Mouse (Mus musculus): ENCODE results near the gene D11Wsu47e.

DNA sequence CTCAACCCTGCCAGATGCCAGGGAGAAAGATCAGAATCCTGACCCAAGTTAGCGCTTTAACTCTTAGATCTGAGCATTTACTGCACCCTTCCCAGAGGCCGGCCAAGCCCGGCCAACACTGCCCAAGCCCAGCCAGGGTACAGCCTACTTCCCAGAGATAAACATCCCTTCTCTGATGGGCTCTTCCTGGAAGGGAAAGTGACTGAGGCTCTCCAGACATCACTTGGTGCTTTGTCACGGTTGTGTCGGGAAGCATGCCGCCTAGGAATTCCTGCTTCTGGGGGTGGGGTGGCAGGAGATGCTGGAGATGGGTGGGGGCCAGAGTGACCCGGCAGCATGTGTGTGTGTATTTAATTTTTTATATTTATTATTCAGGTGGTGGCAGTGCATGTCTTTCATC is 55.9 kb downstream of the D11Wsu47e start:
- TF ChIP-seq CTCF (IDR thresholded peaks at IDR 0.05; ENCODE audit: low read depth, low read length) (no peak), POLR2AphosphoS5 (IDR thresholded peaks at IDR 0.05; ENCODE audit: insufficient replicate concordance, low read depth, low read length) (no peak), GATA2 (IDR thresholded peaks at IDR 0.05; ENCODE audit: borderline replicate concordance, low read depth, low read length) (no peak), GATA1 (IDR thresholded peaks at IDR 0.05; ENCODE audit: borderline replicate concordance, low read length) (no peak), TAL1 (conservative IDR thresholded peaks at IDR 0.05; ENCODE audit: low read depth, low read length) (no peak)
